Mouse (Mus musculus): ENCODE results near the gene Dpp9. TPM values are rescaled to one million over a fixed set of nuclear protein-coding genes. Genes with fewer than 3 reads are reported as not detected.

The Dpp9 gene
- total and polyA plus RNA-seq, 3 experiments = 38.6 to 41.4 (median 40.4) TPM

- intact Hi-C loops (cut with DNase I) = no loop called here
- Histone ChIP-seq H3K4me1 (ENCODE audit: control insufficient read depth, insufficient read depth, low read length) (no peaks in the 10 kb centered on the region), H3K9ac (ENCODE audit: low read depth, low read length) (no peak overlapping the region), H3K27ac (no peak overlapping the region), H3K4me3 (no peak overlapping the region), H3K79me2 (replicated peaks; ENCODE audit: control insufficient read depth, insufficient read depth, low read length) (no peaks in the 10 kb centered on the region), H3K36me3 (ENCODE audit: control insufficient read depth, insufficient read depth, low read length) (no peaks in the 10 kb centered on the region), H3K27me3 (ENCODE audit: control insufficient read depth, insufficient read depth, low read length) (no peaks in the 10 kb centered on the region)
- 64% methylated on average over 10 of the region's 10 CpGs for WGBS
- no peak for TF ChIP-seq CTCF (IDR thresholded peaks at IDR 0.05)
- no peak for TF ChIP-seq POLR2A (IDR thresholded peaks at IDR 0.05; ENCODE audit: insufficient read depth, low read depth, low read length)
- no peak for TF ChIP-seq EP300 (IDR thresholded peaks at IDR 0.05; ENCODE audit: insufficient read depth, low read depth, low read length)
- DNase-seq = no peak
Measured at GRCm38 (mm10) chr17:56229943-56230342, 11.2 kb upstream of the Dpp9 start.

GRCm38 (mm10) chr17:56226566-56226965 is 7.9 kb upstream of the Dpp9 start:
- no peaks in the 10 kb centered on the region for H3K36me3 ChIP-seq (ENCODE audit: control insufficient read depth, insufficient read depth, low read length)
- H3K27ac ChIP-seq = no peak overlapping the region
- no peak overlapping the region for H3K9ac ChIP-seq (ENCODE audit: low read depth, low read length)
- intact Hi-C loops (cut with DNase I) = no loop called here
- no peak overlapping the region for H3K4me3 ChIP-seq
- H3K79me2 ChIP-seq (replicated peaks; ENCODE audit: control insufficient read depth, insufficient read depth, low read length) = no peaks in the 10 kb centered on the region
- no peak for DNase-seq
- 62% methylated on average over 3 of the region's 3 CpGs for WGBS
- TF ChIP-seq EP300 (IDR thresholded peaks at IDR 0.05; ENCODE audit: insufficient read depth, low read depth, low read length) (no peak), CTCF (IDR thresholded peaks at IDR 0.05) (no peak), POLR2A (IDR thresholded peaks at IDR 0.05; ENCODE audit: insufficient read depth, low read depth, low read length) (no peak)
- H3K4me1 ChIP-seq (ENCODE audit: control insufficient read depth, insufficient read depth, low read length) = no peaks in the 10 kb centered on the region
- H3K27me3 ChIP-seq (ENCODE audit: control insufficient read depth, insufficient read depth, low read length) = no peaks in the 10 kb centered on the region

- no peak for DNase-seq
- Histone ChIP-seq H3K79me2 (replicated peaks; ENCODE audit: control insufficient read depth, insufficient read depth, low read length) (no peaks in the 10 kb centered on the region), H3K27ac (no peak overlapping the region), H3K27me3 (ENCODE audit: control insufficient read depth, insufficient read depth, low read length) (no peaks in the 10 kb centered on the region), H3K4me1 (ENCODE audit: control insufficient read depth, insufficient read depth, low read length) (peaks cover 3% of the 10 kb centered on the region), H3K36me3 (ENCODE audit: control insufficient read depth, insufficient read depth, low read length) (no peaks in the 10 kb centered on the region), H3K4me3 (no peak overlapping the region), H3K9ac (ENCODE audit: low read depth, low read length) (no peak overlapping the region)
- no peak for TF ChIP-seq POLR2A (IDR thresholded peaks at IDR 0.05; ENCODE audit: insufficient read depth, low read depth, low read length)
- no peak for TF ChIP-seq CTCF (IDR thresholded peaks at IDR 0.05)
- TF ChIP-seq EP300 (IDR thresholded peaks at IDR 0.05; ENCODE audit: insufficient read depth, low read depth, low read length) = no peak
- intact Hi-C loops (cut with DNase I) = no loop called here
- WGBS = 15% methylated on average over 1 of the region's 1 CpGs
Measured at GRCm38 (mm10) chr17:56224916-56225315, 6.2 kb upstream of the Dpp9 start.

GRCm38 (mm10) chr17:56219805-56220204 is 1.1 kb upstream of the Dpp9 start:
- no peak overlapping the region for H3K9ac ChIP-seq (ENCODE audit: low read depth, low read length)
- intact Hi-C loops (cut with DNase I) = loop anchor here (2.0 kb wide), 1 partner anchor 35 kb away; no protein-coding TSS in a partner anchor

GRCm38 (mm10) chr17:56219251-56219650 is 546 bp upstream of the Dpp9 start:
- Histone ChIP-seq H3K36me3 (ENCODE audit: control insufficient read depth, insufficient read depth, low read length) (no peaks in the 10 kb centered on the region), H3K4me3 (peak overlapping the region; percentile 71), H3K27me3 (ENCODE audit: control insufficient read depth, insufficient read depth, low read length) (no peaks in the 10 kb centered on the region), H3K9ac (ENCODE audit: low read depth, low read length) (peak overlapping the region; percentile 63), H3K4me1 (ENCODE audit: control insufficient read depth, insufficient read depth, low read length) (peaks cover 7% of the 10 kb centered on the region), H3K79me2 (replicated peaks; ENCODE audit: control insufficient read depth, insufficient read depth, low read length) (peaks cover 3% of the 10 kb centered on the region), H3K27ac (peak overlapping the region; percentile 95)
- TF ChIP-seq EP300 (IDR thresholded peaks at IDR 0.05; ENCODE audit: insufficient read depth, low read depth, low read length) (no peak), CTCF (IDR thresholded peaks at IDR 0.05) (no peak), POLR2A (IDR thresholded peaks at IDR 0.05; ENCODE audit: insufficient read depth, low read depth, low read length) (no peak)
- WGBS = 18% methylated on average over 12 of the region's 12 CpGs
- intact Hi-C loops (cut with DNase I) = loop anchor here (2.0 kb wide), 1 partner anchor 36 kb away; no protein-coding TSS in a partner anchor
- DNase-seq = peak in 1 of 2 experiments; percentile 44

More at GRCm38 (mm10) chr17:56219805-56220204, 1.1 kb upstream of the Dpp9 start:
- Histone ChIP-seq H3K4me1 (ENCODE audit: control insufficient read depth, insufficient read depth, low read length) (peaks cover 7% of the 10 kb centered on the region), H3K4me3 (peak overlapping the region; percentile 71; the same call in 1 of the 2 replicates), H3K27ac (peak overlapping the region; percentile 95), H3K36me3 (ENCODE audit: control insufficient read depth, insufficient read depth, low read length) (no peaks in the 10 kb centered on the region), H3K79me2 (replicated peaks; ENCODE audit: control insufficient read depth, insufficient read depth, low read length) (peaks cover 3% of the 10 kb centered on the region), H3K27me3 (ENCODE audit: control insufficient read depth, insufficient read depth, low read length) (no peaks in the 10 kb centered on the region)
- WGBS = 12% methylated on average over 3 of the region's 3 CpGs
- TF ChIP-seq POLR2A (IDR thresholded peaks at IDR 0.05; ENCODE audit: insufficient read depth, low read depth, low read length) = peak; percentile 36; the same call in 1 of the 2 replicates
- no peak for TF ChIP-seq CTCF (IDR thresholded peaks at IDR 0.05)
- 0 out of 2 replicates have a peak, but pooled peaks have one; percentile 41 for TF ChIP-seq EP300 (IDR thresholded peaks at IDR 0.05; ENCODE audit: insufficient read depth, low read depth, low read length)
- DNase-seq = peak; percentile 77 to 85

GRCm38 (mm10) chr17:56217670-56218069 is 1.0 kb downstream of the Dpp9 start:
- intact Hi-C loops (cut with DNase I) = loop anchor here (2.0 kb wide), 1 partner anchor 37 kb away; no protein-coding TSS in a partner anchor
- peaks cover 3% of the 10 kb centered on the region for H3K79me2 ChIP-seq (replicated peaks; ENCODE audit: control insufficient read depth, insufficient read depth, low read length)
- DNase-seq = peak in 1 of 2 experiments; percentile 27
- peak overlapping the region; percentile 96 for H3K9ac ChIP-seq (ENCODE audit: low read depth, low read length)
- H3K27me3 ChIP-seq (ENCODE audit: control insufficient read depth, insufficient read depth, low read length) = no peaks in the 10 kb centered on the region
- H3K36me3 ChIP-seq (ENCODE audit: control insufficient read depth, insufficient read depth, low read length) = no peaks in the 10 kb centered on the region
- no peak for TF ChIP-seq POLR2A (IDR thresholded peaks at IDR 0.05; ENCODE audit: insufficient read depth, low read depth, low read length)
- no peak for TF ChIP-seq CTCF (IDR thresholded peaks at IDR 0.05)
- no peak for TF ChIP-seq EP300 (IDR thresholded peaks at IDR 0.05; ENCODE audit: insufficient read depth, low read depth, low read length)
- peak overlapping the region; percentile 71 for H3K4me3 ChIP-seq
- H3K27ac ChIP-seq = peak overlapping the region; percentile 95; the same call in 1 of the 2 replicates
- 55% methylated on average over 13 of the region's 13 CpGs for WGBS
- peaks cover 9% of the 10 kb centered on the region for H3K4me1 ChIP-seq (ENCODE audit: control insufficient read depth, insufficient read depth, low read length)

All from heart, adult 2 months (tissue).